Mouse (Mus musculus): ENCODE results near the gene Prr5l. TPM values are rescaled to one million over a fixed set of nuclear protein-coding genes. Genes with fewer than 3 reads are reported as not detected.
A peak's percentile ranks its signal among the peaks of the same experiment; 100 is the strongest.

Prr5l gene
- total and polyA plus RNA-seq, 3 experiments: 0.89 to 3.4 (median 1.4) TPM

GRCm38 (mm10) chr2:101807756-101808155, 75.1 kb downstream of the Prr5l start:
- 68% methylated on average over 5 of the region's 5 CpGs for WGBS

GRCm38 (mm10) chr2:101802240-101802639, 80.6 kb downstream of the Prr5l start:
- intact Hi-C loops (cut with DNase I): no loop called here
- no peaks in the 10 kb centered on the region for H3K36me3 ChIP-seq (ENCODE audit: control insufficient read depth, insufficient read depth, low read length)
- TF ChIP-seq CTCF (IDR thresholded peaks at IDR 0.05): no peak
- no peak for TF ChIP-seq POLR2A (IDR thresholded peaks at IDR 0.05; ENCODE audit: insufficient read depth, low read depth, low read length)
- TF ChIP-seq EP300 (IDR thresholded peaks at IDR 0.05; ENCODE audit: insufficient read depth, low read depth, low read length): no peak
- WGBS: 93% methylated on average over 6 of the region's 6 CpGs
- no peak overlapping the region for H3K27ac ChIP-seq
- H3K9ac ChIP-seq (ENCODE audit: low read depth, low read length): no peak overlapping the region
- no peaks in the 10 kb centered on the region for H3K4me1 ChIP-seq (ENCODE audit: control insufficient read depth, insufficient read depth, low read length)
- DNase-seq: no peak
- no peaks in the 10 kb centered on the region for H3K27me3 ChIP-seq (ENCODE audit: control insufficient read depth, insufficient read depth, low read length)
- no peaks in the 10 kb centered on the region for H3K79me2 ChIP-seq (replicated peaks; ENCODE audit: control insufficient read depth, insufficient read depth, low read length)
- H3K4me3 ChIP-seq: no peak overlapping the region

More at GRCm38 (mm10) chr2:101807756-101808155, 75.1 kb downstream of the Prr5l start:
- TF ChIP-seq POLR2A (IDR thresholded peaks at IDR 0.05; ENCODE audit: insufficient read depth, low read depth, low read length) (no peak), CTCF (IDR thresholded peaks at IDR 0.05) (no peak), EP300 (IDR thresholded peaks at IDR 0.05; ENCODE audit: insufficient read depth, low read depth, low read length) (no peak)
- H3K4me3 ChIP-seq: no peak overlapping the region
- no peak for DNase-seq
- intact Hi-C loops (cut with DNase I): no loop called here
- H3K9ac ChIP-seq (ENCODE audit: low read depth, low read length): no peak overlapping the region
- H3K36me3 ChIP-seq (ENCODE audit: control insufficient read depth, insufficient read depth, low read length): no peaks in the 10 kb centered on the region
- H3K4me1 ChIP-seq (ENCODE audit: control insufficient read depth, insufficient read depth, low read length): no peaks in the 10 kb centered on the region
- H3K27ac ChIP-seq: no peak overlapping the region
- H3K79me2 ChIP-seq (replicated peaks; ENCODE audit: control insufficient read depth, insufficient read depth, low read length): no peaks in the 10 kb centered on the region
- no peaks in the 10 kb centered on the region for H3K27me3 ChIP-seq (ENCODE audit: control insufficient read depth, insufficient read depth, low read length)

GRCm38 (mm10) chr2:101797901-101798250, 85.0 kb downstream of the Prr5l start:
- peak overlapping the region; percentile 12; the same call in 1 of the 2 replicates for H3K9ac ChIP-seq (ENCODE audit: low read depth, low read length)
- peak overlapping the region; percentile 65 for H3K4me3 ChIP-seq
- no peaks in the 10 kb centered on the region for H3K27me3 ChIP-seq (ENCODE audit: control insufficient read depth, insufficient read depth, low read length)
- DNase-seq: no peak
- H3K4me1 ChIP-seq (ENCODE audit: control insufficient read depth, insufficient read depth, low read length): no peaks in the 10 kb centered on the region
- intact Hi-C loops (cut with DNase I): loop anchor here (2.0 to 5.0 kb wide), 2 partner anchors 29 to 81 kb away; no protein-coding TSS in a partner anchor
- 7% methylated on average over 19 of the region's 19 CpGs for whole genome bisulfite sequencing
- H3K79me2 ChIP-seq (replicated peaks; ENCODE audit: control insufficient read depth, insufficient read depth, low read length): no peaks in the 10 kb centered on the region
- TF ChIP-seq CTCF (IDR thresholded peaks at IDR 0.05): no peak
- no peak for TF ChIP-seq EP300 (IDR thresholded peaks at IDR 0.05; ENCODE audit: insufficient read depth, low read depth, low read length)
- no peak for TF ChIP-seq POLR2A (IDR thresholded peaks at IDR 0.05; ENCODE audit: insufficient read depth, low read depth, low read length)
- no peaks in the 10 kb centered on the region for H3K36me3 ChIP-seq (ENCODE audit: control insufficient read depth, insufficient read depth, low read length)
- H3K27ac ChIP-seq: no peak overlapping the region; the same call in 1 of the 2 replicates

DNA sequence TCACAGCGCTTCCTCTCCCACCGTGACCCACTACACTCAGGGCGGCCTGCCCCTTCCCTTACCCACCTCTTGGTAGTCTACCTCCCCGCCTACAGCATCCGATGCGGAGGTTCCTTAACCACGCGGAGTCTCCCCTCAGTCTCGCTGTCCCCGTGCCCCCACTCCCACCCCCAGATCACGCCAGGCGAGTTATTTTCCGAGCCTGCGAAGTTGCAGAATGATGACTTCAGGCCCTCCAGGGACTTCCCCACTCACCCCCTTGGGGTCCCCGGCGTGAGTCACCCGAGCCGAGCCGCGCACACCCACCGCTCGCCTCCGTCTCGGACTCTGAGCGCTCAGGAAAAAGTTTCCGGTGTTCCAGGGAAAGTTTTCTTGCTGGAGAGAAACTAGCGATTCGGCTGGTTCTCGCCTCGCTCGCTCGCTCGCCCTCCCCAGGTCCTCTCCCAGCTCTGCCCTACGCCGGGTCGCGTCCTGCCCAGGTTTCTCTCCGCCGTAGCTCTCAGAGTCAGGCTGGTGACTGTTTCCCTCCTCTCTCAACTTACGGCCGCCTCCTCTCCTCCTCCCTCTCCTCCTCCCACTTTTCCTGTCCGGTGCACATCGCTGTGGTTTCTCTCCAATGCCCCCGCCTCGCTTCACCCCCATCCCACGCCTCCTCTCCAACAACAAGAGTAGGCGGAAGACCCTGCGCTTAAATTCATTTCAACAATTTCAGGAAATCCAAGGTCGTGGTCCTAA, 85.5 kb downstream of the Prr5l start:
- TF ChIP-seq POLR2A (IDR thresholded peaks at IDR 0.05; ENCODE audit: insufficient read depth, low read depth, low read length) (peak; percentile 30; the same call in 1 of the 2 replicates), CTCF (IDR thresholded peaks at IDR 0.05) (no peak)
- WGBS: under 1% methylated on average over 49 of the region's 49 CpGs
- intact Hi-C loops (cut with DNase I): loop anchor here (2.0 to 5.0 kb wide), 2 partner anchors 29 to 80 kb away; no protein-coding TSS in a partner anchor
- Histone ChIP-seq H3K4me3 (peak overlapping the region; percentile 65), H3K79me2 (replicated peaks; ENCODE audit: control insufficient read depth, insufficient read depth, low read length) (no peaks in the 10 kb centered on the region), H3K4me1 (ENCODE audit: control insufficient read depth, insufficient read depth, low read length) (no peaks in the 10 kb centered on the region), H3K36me3 (ENCODE audit: control insufficient read depth, insufficient read depth, low read length) (no peaks in the 10 kb centered on the region), H3K27me3 (ENCODE audit: control insufficient read depth, insufficient read depth, low read length) (no peaks in the 10 kb centered on the region), H3K27ac (peak overlapping the region; percentile 54), H3K9ac (ENCODE audit: low read depth, low read length) (peak overlapping the region; percentile 56)
- peak; percentile 45 to 55 for DNase-seq

DNA sequence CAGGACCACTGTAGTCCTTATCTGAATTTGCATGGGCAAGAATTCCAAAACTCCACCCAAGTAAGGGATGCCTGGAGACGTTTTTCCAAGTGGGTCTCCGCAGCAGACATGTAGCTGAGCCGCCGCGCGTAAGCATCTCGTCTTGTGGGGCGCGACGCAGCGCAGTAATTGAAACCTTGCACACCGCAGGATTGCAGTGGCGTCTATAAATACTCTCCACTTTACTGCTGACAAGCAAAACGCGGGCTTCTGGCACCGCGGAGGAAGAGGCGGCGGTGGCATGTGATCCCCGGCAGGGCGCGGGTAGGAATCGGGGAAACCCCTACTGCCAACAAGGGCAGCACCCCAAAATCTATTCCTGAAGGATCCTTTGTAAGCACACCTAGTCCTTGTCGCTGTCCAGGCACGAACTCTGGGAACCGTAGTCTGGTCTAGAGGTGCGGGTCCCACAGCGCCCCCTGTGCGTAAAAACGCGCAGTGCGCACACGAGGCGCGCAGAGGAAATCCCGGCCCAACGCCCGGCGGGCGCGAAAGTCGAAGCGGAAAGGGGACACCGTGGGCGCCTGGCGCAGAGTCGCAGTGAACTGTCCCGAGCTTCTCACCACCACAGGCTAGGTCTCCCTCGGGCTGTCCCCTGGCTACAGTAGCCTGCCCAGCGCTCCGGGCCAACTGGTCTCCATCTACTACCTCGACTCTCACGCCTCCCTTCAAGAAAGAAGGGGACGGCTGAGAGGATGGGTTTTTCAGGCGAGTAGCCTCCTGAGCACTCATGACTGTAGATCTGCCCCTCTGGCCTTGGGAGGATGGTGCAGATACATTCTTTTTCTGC, 86.3 kb downstream of the Prr5l start:
- 1% methylated on average over 55 of the region's 55 CpGs for WGBS
- Histone ChIP-seq H3K4me3 (peak overlapping the region; percentile 65), H3K36me3 (ENCODE audit: control insufficient read depth, insufficient read depth, low read length) (no peaks in the 10 kb centered on the region), H3K27me3 (ENCODE audit: control insufficient read depth, insufficient read depth, low read length) (no peaks in the 10 kb centered on the region), H3K27ac (peak overlapping the region; percentile 54), H3K4me1 (ENCODE audit: control insufficient read depth, insufficient read depth, low read length) (no peaks in the 10 kb centered on the region), H3K79me2 (replicated peaks; ENCODE audit: control insufficient read depth, insufficient read depth, low read length) (no peaks in the 10 kb centered on the region), H3K9ac (ENCODE audit: low read depth, low read length) (peak overlapping the region; percentile 56)
- intact Hi-C loops (cut with DNase I): loop anchor here (2.0 to 5.0 kb wide), 2 partner anchors 30 to 79 kb away; no protein-coding TSS in a partner anchor
- TF ChIP-seq CTCF (IDR thresholded peaks at IDR 0.05) (peak; percentile 90), POLR2A (IDR thresholded peaks at IDR 0.05; ENCODE audit: insufficient read depth, low read depth, low read length) (no peak)
- peak; percentile 84 to 89 for DNase-seq

Data from heart, adult 2 months (tissue).